Mouse (Mus musculus) liver, adult 2 months (tissue): ENCODE measurements around the gene Aaed1.

Experiments used
- CTCF ChIP-seq: fragments of 200-500 bp; IDR thresholded peaks from 2 replicates; pipeline ENCODE4 v1.5.1; 2011; ENCODE audit warnings: low read depth, low read length, control low read depth
- POLR2A ChIP-seq: fragments of 200-500 bp; IDR thresholded peaks from 2 replicates; pipeline ENCODE4 v1.6.1; 2011; ENCODE audit warnings: low read length, control low read depth; ENCODE audit not compliant: insufficient read depth; ENCODE audit errors: extremely low read depth

DNA sequence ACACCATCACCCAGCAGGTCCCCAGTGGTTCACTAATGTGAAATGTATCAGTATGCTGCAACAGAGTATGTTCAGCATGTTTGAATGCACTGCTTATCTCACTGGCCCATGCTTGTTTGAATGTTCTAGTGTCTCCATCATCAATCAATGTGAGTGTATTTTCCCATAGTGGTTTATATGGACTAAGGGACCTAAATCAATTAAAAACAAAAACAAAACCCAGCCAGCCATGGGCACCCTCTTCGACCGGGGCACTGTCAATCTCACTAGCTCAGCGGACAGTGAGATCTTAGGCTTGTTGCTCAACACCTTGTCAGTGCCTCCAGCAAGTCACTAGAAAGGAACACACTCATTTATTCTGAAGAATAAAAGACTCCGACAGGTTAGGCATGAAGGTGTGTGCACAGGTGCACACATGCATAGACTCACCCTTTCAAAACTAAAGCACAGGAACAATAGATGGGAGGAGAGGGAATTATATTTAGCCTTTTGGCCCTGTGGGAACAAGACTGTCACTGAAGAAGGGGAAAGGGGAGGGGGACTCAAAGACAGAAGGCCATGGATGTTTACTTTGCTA, 67.7 kb downstream of the Aaed1 start:
- no peak for TF ChIP-seq CTCF
- no peak for TF ChIP-seq POLR2A
